Mouse (Mus musculus) heart, embryonic 15.5 days (tissue): Measurements from ENCODE around the gene Dars. TPM values are rescaled to one million over a fixed set of nuclear protein-coding genes. Genes with fewer than 3 reads are reported as not detected.
A peak's percentile ranks its signal among the peaks of the same experiment; 100 is the strongest.

ENCODE experiments used
- ATAC-seq: fragments of 200-750 bp; cut with Nextera tagmentation; replicated peaks from 2 replicates; pipeline ENCODE4 v1.8.0; 2017; ENCODE audit warnings: low read depth, moderate TSS enrichment; ENCODE audit not compliant: insufficient number of reproducible peaks, insufficient read depth, low FRiP score
- H3K27ac ChIP-seq: fragments of 300-500 bp; sonication (generic); 2 replicates; pipeline ENCODE4 v1.5.1; 2015; ENCODE audit warnings: mild to moderate bottlenecking, inconsistent platforms
- H3K27me3 ChIP-seq: fragments of 300-500 bp; sonication (generic); 2 replicates; pipeline ENCODE4 v1.6.1; 2015; ENCODE audit warnings: inconsistent platforms
- H3K36me3 ChIP-seq: fragments of 300-500 bp; sonication (generic); 2 replicates; pipeline ENCODE4 v1.6.1; 2015; ENCODE audit warnings: mild to moderate bottlenecking, inconsistent platforms
- H3K4me1 ChIP-seq: fragments of 300-500 bp; sonication (generic); replicated peaks from 2 replicates; pipeline ENCODE4 v1.6.1; 2015; ENCODE audit warnings: inconsistent platforms
- H3K4me2 ChIP-seq: fragments of 300-500 bp; sonication (generic); 2 replicates; pipeline ENCODE4 v1.6.1; 2015; ENCODE audit warnings: inconsistent platforms, mild to moderate bottlenecking, moderate library complexity
- H3K4me3 ChIP-seq: fragments of 300-500 bp; sonication (generic); 2 replicates; pipeline ENCODE4 v1.5.1; 2015; ENCODE audit warnings: mild to moderate bottlenecking, inconsistent platforms
- H3K9ac ChIP-seq: fragments of 300-500 bp; sonication (generic); 2 replicates; pipeline ENCODE4 v1.6.1; 2015; ENCODE audit warnings: mild to moderate bottlenecking, inconsistent platforms
- H3K9me3 ChIP-seq: fragments of 300-500 bp; sonication (generic); replicated peaks from 2 replicates; pipeline ENCODE4 v1.6.1; 2016; ENCODE audit warnings: inconsistent platforms
- WGBS: fragments of 180-500 bp; shearing (Covaris S2); methylation state at CpG from one replicate; pipeline ENCODE4 v1.1.7; 2015; ENCODE audit warnings: mixed read lengths; 5-methylcytosine and 5-hydroxymethylcytosine counted together
- polyA plus RNA-seq: library from polyadenylated mRNA; unstranded; fragments of >200 nt; fragmentation: Nextera tagmentation; extraction: Ambion mirVana; gene quantifications from 2 replicates; pipeline ENCODE4 v1.2.1, GENCODE M21; 2015

Gene Dars
- polyA plus RNA-seq, 1 experiment from 2014 or later, result 96.1 TPM

- Histone ChIP-seq H3K9me3 (no peaks in the 10 kb centered on the region), H3K4me2 (no peak overlapping the region), H3K36me3 (no peaks in the 10 kb centered on the region), H3K27me3 (no peaks in the 10 kb centered on the region), H3K27ac (no peak overlapping the region), H3K4me1 (no peaks in the 10 kb centered on the region; the same call in 1 of the 2 replicates), H3K9ac (no peak overlapping the region), H3K4me3 (no peak overlapping the region)
- 62% methylated on average over 7 of the region's 7 CpGs for WGBS
- no peak for ATAC-seq
These were observed 30.2 kb upstream of the Dars start for GRCm38 (mm10) chr1:128447206-128447902.

- Histone ChIP-seq H3K27ac (no peak overlapping the region), H3K36me3 (no peaks in the 10 kb centered on the region), H3K9ac (no peak overlapping the region), H3K4me1 (no peaks in the 10 kb centered on the region; the same call in 1 of the 2 replicates), H3K9me3 (no peaks in the 10 kb centered on the region), H3K4me3 (no peak overlapping the region), H3K27me3 (no peaks in the 10 kb centered on the region), H3K4me2 (no peak overlapping the region)
- 50% methylated on average over 9 of the region's 9 CpGs for WGBS
- ATAC-seq, result no peak
These were observed 27.0 kb upstream of the Dars start for GRCm38 (mm10) chr1:128443890-128444839.

GRCm38 (mm10) chr1:128441129-128441473 lies 23.9 kb upstream of the Dars start:
- 18% methylated on average over 5 of the region's 5 CpGs for WGBS
- no peaks in the 10 kb centered on the region; the same call in 1 of the 2 replicates for H3K4me1 ChIP-seq
- H3K9ac ChIP-seq, result no peak overlapping the region
- no peak for ATAC-seq
- no peaks in the 10 kb centered on the region for H3K9me3 ChIP-seq
- no peak overlapping the region for H3K4me2 ChIP-seq
- H3K4me3 ChIP-seq, result no peak overlapping the region
- H3K27me3 ChIP-seq, result no peaks in the 10 kb centered on the region
- H3K36me3 ChIP-seq, result no peaks in the 10 kb centered on the region
- H3K27ac ChIP-seq, result no peak overlapping the region

GRCm38 (mm10) chr1:128440386-128441128 lies 23.4 kb upstream of the Dars start:
- Histone ChIP-seq H3K27me3 (no peaks in the 10 kb centered on the region), H3K9me3 (no peaks in the 10 kb centered on the region), H3K4me3 (no peak overlapping the region), H3K9ac (no peak overlapping the region), H3K36me3 (no peaks in the 10 kb centered on the region), H3K4me1 (no peaks in the 10 kb centered on the region; the same call in 1 of the 2 replicates), H3K4me2 (no peak overlapping the region), H3K27ac (no peak overlapping the region)
- no peak for ATAC-seq
- 55% methylated on average over 16 of the region's 16 CpGs for WGBS

GRCm38 (mm10) chr1:128439618-128440017 lies 22.4 kb upstream of the Dars start:
- WGBS, result 92% methylated on average over 4 of the region's 4 CpGs
- Histone ChIP-seq H3K27ac (no peak overlapping the region), H3K9ac (no peak overlapping the region), H3K9me3 (no peaks in the 10 kb centered on the region), H3K27me3 (no peaks in the 10 kb centered on the region), H3K36me3 (no peaks in the 10 kb centered on the region), H3K4me1 (no peaks in the 10 kb centered on the region; the same call in 1 of the 2 replicates), H3K4me2 (no peak overlapping the region), H3K4me3 (no peak overlapping the region)
- ATAC-seq, result no peak

GRCm38 (mm10) chr1:128438526-128438925 lies 21.4 kb upstream of the Dars start:
- Histone ChIP-seq H3K9me3 (no peaks in the 10 kb centered on the region), H3K9ac (no peak overlapping the region), H3K36me3 (no peaks in the 10 kb centered on the region), H3K4me1 (no peaks in the 10 kb centered on the region), H3K4me3 (no peak overlapping the region), H3K27ac (no peak overlapping the region), H3K27me3 (no peaks in the 10 kb centered on the region), H3K4me2 (no peak overlapping the region)
- ATAC-seq, result no peak
- 69% methylated on average over 5 of the region's 5 CpGs for WGBS

GRCm38 (mm10) chr1:128437276-128437675 lies 20.1 kb upstream of the Dars start:
- Histone ChIP-seq H3K9me3 (no peaks in the 10 kb centered on the region), H3K4me3 (no peak overlapping the region), H3K9ac (no peak overlapping the region), H3K27me3 (no peaks in the 10 kb centered on the region), H3K4me1 (no peaks in the 10 kb centered on the region), H3K36me3 (no peaks in the 10 kb centered on the region), H3K27ac (no peak overlapping the region), H3K4me2 (no peak overlapping the region)
- WGBS, result 63% methylated on average over 1 of the region's 1 CpGs
- no peak for ATAC-seq

GRCm38 (mm10) chr1:128436015-128436414 lies 18.8 kb upstream of the Dars start:
- Histone ChIP-seq H3K4me1 (no peaks in the 10 kb centered on the region), H3K4me3 (no peak overlapping the region), H3K27ac (no peak overlapping the region), H3K9me3 (no peaks in the 10 kb centered on the region), H3K4me2 (no peak overlapping the region), H3K36me3 (no peaks in the 10 kb centered on the region), H3K27me3 (no peaks in the 10 kb centered on the region), H3K9ac (no peak overlapping the region)
- 79% methylated on average over 3 of the region's 3 CpGs for WGBS
- no peak for ATAC-seq

- 39% methylated on average over 4 of the region's 4 CpGs for WGBS
- Histone ChIP-seq H3K27ac (no peak overlapping the region), H3K27me3 (no peaks in the 10 kb centered on the region), H3K36me3 (no peaks in the 10 kb centered on the region), H3K9ac (no peak overlapping the region), H3K4me1 (no peaks in the 10 kb centered on the region), H3K4me2 (no peak overlapping the region), H3K9me3 (no peaks in the 10 kb centered on the region), H3K4me3 (no peak overlapping the region)
- no peak for ATAC-seq
These were observed 18.4 kb upstream of the Dars start for GRCm38 (mm10) chr1:128435551-128435950.

GRCm38 (mm10) chr1:128424928-128425327 lies 7.8 kb upstream of the Dars start:
- H3K4me2 ChIP-seq, result no peak overlapping the region

GRCm38 (mm10) chr1:128417533-128417888 lies 343 bp upstream of the Dars start:
- no peak overlapping the region for H3K9ac ChIP-seq
- ATAC-seq, result 0 out of 2 replicates have a peak, but pooled peaks have one; percentile 11
- no peaks in the 10 kb centered on the region for H3K27me3 ChIP-seq
- WGBS, result 32% methylated on average over 5 of the region's 5 CpGs
- peak overlapping the region; percentile 90 for H3K27ac ChIP-seq
- peaks cover 11% of the 10 kb centered on the region; the same call in 1 of the 2 replicates for H3K36me3 ChIP-seq
- peaks cover 5% of the 10 kb centered on the region; the same call in 1 of the 2 replicates for H3K4me1 ChIP-seq
- H3K9me3 ChIP-seq, result no peaks in the 10 kb centered on the region
- H3K4me2 ChIP-seq, result peak overlapping the region; percentile 69
- peak overlapping the region; percentile 64 for H3K4me3 ChIP-seq

More at GRCm38 (mm10) chr1:128424928-128425327, 7.8 kb upstream of the Dars start:
- Histone ChIP-seq H3K36me3 (no peaks in the 10 kb centered on the region), H3K4me1 (no peaks in the 10 kb centered on the region), H3K27me3 (no peaks in the 10 kb centered on the region), H3K9ac (no peak overlapping the region), H3K9me3 (no peaks in the 10 kb centered on the region), H3K27ac (no peak overlapping the region), H3K4me3 (no peak overlapping the region)
- no peak for ATAC-seq
- WGBS, result 68% methylated on average over 3 of the region's 3 CpGs
